In genomic region chr11:59636695-59637414, GRCm38 (mm10) we compare ENCODE assay signal across 12 mouse cellular contexts. TPM values are rescaled to one million over a fixed set of nuclear protein-coding genes. Genes with fewer than 3 reads are reported as not detected.
A peak's percentile ranks its signal among the peaks of the same experiment; 100 is the strongest.
DNase-seq lines count a peak whose midpoint lies in the region; ATAC-seq lines count a peak whose summit lies in the region.
"Had no signal": no experiment of that assay in that cellular context is flagged by ENCODE, and none has a peak within 500 bp of the region (broad histone marks: within the 10 kb centered on the region; RNA-seq: fewer than 3 reads in every experiment).

No protein-coding gene starts in this region.

- peak; percentile 95 for DNase-seq in heart, adult 11 months
- DNase-seq in heart, postnatal 25 days (ENCODE audit: low spot score) = no peak
- peak; percentile 35 to 42 for DNase-seq in B cell, adult 2 months
- no peak for DNase-seq in Muller cell, postnatal 12 days (ENCODE audit: inconsistent ontology term)
- DNase-seq in urinary bladder, postnatal 25 days (ENCODE audit: low spot score) = no peak
- DNase-seq in cerebellum, adult 9-10 months = no peak
- DNase-seq: adrenal gland, postnatal 25 days; cerebellum, adult 11 months; right cerebral cortex, adult 18-20 months had no signal

- intact Hi-C loops in heart, postnatal 25 days (cut with DNase I) = no loop called here

- peak; percentile 88 to 89 for ATAC-seq in hematopoietic stem cell, adult 5-6 weeks (replicated peaks in 1 of 2; ENCODE audit: insufficient read depth in 1 of 2, low FRiP score in 2 of 2, low TSS enrichment in 1 of 2, low read depth in 1 of 2, poor library complexity in 2 of 2, severe bottlenecking in 2 of 2)
- peak; percentile 80 for ATAC-seq in monocyte, adult 5-6 weeks (replicated peaks; ENCODE audit: insufficient number of reproducible peaks, low FRiP score, low TSS enrichment, poor library complexity, severe bottlenecking)

RNA-seq across cellular contexts. Expression of gene Mprip, which starts 24.2 kb away (rescaled TPM):
- 100 to 1,000 TPM; 149 to 151 TPM for total RNA-seq in heart, postnatal 25 days (2021)
- 128 and 142 TPM in 2 replicates for total RNA-seq in hematopoietic stem cell, adult 5-6 weeks (2017)
- 38.2 to 66.7 TPM (median 55.7 TPM) in 3 replicates for total RNA-seq in monocyte, adult 5-6 weeks (2017)

RNA-seq across cellular contexts. Expression of gene Olfr223, which starts 43.8 kb away (rescaled TPM):
- not detected for total RNA-seq in heart, postnatal 25 days (2021)
- total RNA-seq in hematopoietic stem cell, adult 5-6 weeks (2017) = not detected in 2 replicates
- not detected in 3 replicates for total RNA-seq in monocyte, adult 5-6 weeks (2017)
- total RNA-seq: adrenal gland, postnatal 25 days; layer of hippocampus, postnatal 14 days had no signal

Comparison
In these comparisons a context has a peak if more than half of its experiments do, and no peak if none do; other contexts are left out.
1. DNase-seq: peak in heart, adult 11 months (single experiment) and B cell, adult 2 months (2 of 2); none in heart, postnatal 25 days (single experiment), Muller cell, postnatal 12 days (single experiment), urinary bladder, postnatal 25 days (single experiment) and cerebellum, adult 9-10 months (single experiment).